ENCODE assay signal across 25 mouse cellular contexts in genomic region chr9:71982826-71983225, GRCm38 (mm10).
"Had no signal": no experiment of that assay in that cellular context is flagged by ENCODE, and none has a peak within 500 bp of the region (broad histone marks: within the 10 kb centered on the region; RNA-seq: fewer than 3 reads in every experiment).

No protein-coding gene starts in this region.

- H3K36me3 ChIP-seq: heart, embryonic 10.5 days; heart, embryonic 12.5 days; hindbrain, embryonic 12.5 days; hindbrain, embryonic 15.5 days; limb, embryonic 10.5 days; limb, embryonic 12.5 days; liver, embryonic 13.5 days; liver, embryonic 15.5 days had no signal

- H3K27ac ChIP-seq: heart, embryonic 10.5 days; hindbrain, embryonic 12.5 days; hindbrain, embryonic 15.5 days; hindbrain, postnatal 0 days; left cerebral cortex, adult 2 months; limb, embryonic 10.5 days; limb, embryonic 12.5 days; liver, embryonic 13.5 days; liver, embryonic 15.5 days had no signal

- ATAC-seq: hindbrain, postnatal 0 days; intestine, postnatal 0 days; liver, postnatal 0 days had no signal

- DNase-seq: gastrocnemius, postnatal 10 days; gastrocnemius, postnatal 25 days; heart, adult 18-20 months; heart, postnatal 14 days; heart, postnatal 36 days; kidney, adult 18-20 months; kidney, adult 8-10 months; kidney, postnatal 10 days; kidney, postnatal 25 days; kidney, postnatal 4 days; liver; liver, embryonic 13.5 days; liver, postnatal 0 days had no signal

- H3K4me3 ChIP-seq: heart, embryonic 10.5 days; heart, embryonic 12.5 days; hindbrain, embryonic 12.5 days; hindbrain, embryonic 15.5 days; layer of hippocampus, adult 2 months; left cerebral cortex, adult 2 months; limb, embryonic 10.5 days; limb, embryonic 12.5 days; liver, embryonic 13.5 days; liver, embryonic 15.5 days had no signal

- H3K27me3 ChIP-seq: heart, embryonic 12.5 days; hindbrain, embryonic 12.5 days; hindbrain, embryonic 15.5 days; limb, embryonic 12.5 days; liver, embryonic 13.5 days; liver, embryonic 15.5 days had no signal

- H3K4me2 ChIP-seq: heart, embryonic 12.5 days; hindbrain, embryonic 12.5 days; hindbrain, embryonic 15.5 days; limb, embryonic 12.5 days; liver, embryonic 11.5 days; liver, embryonic 13.5 days; liver, embryonic 15.5 days had no signal

- H3K4me1 ChIP-seq: heart, embryonic 10.5 days had no signal

- H3K9me3 ChIP-seq: heart, embryonic 10.5 days; heart, embryonic 12.5 days; hindbrain, embryonic 12.5 days; hindbrain, embryonic 15.5 days; limb, embryonic 10.5 days; limb, embryonic 12.5 days; liver, embryonic 13.5 days; liver, embryonic 15.5 days had no signal

- H3K9ac ChIP-seq: heart, embryonic 12.5 days; hindbrain, embryonic 12.5 days; hindbrain, embryonic 15.5 days; limb, embryonic 12.5 days; liver, embryonic 13.5 days; liver, embryonic 15.5 days; liver, postnatal 0 days had no signal
